In genomic region chr10:110974463-110974862, GRCm38 (mm10) we compare ENCODE assay signal across 8 mouse cellular contexts. TPM values are rescaled to one million over a fixed set of nuclear protein-coding genes. Genes with fewer than 3 reads are reported as not detected.
DNase-seq lines count a peak whose midpoint lies in the region; ATAC-seq and TF ChIP-seq lines count a peak whose summit lies in the region.
"Had no signal": no experiment of that assay in that cellular context is flagged by ENCODE, and none has a peak within 500 bp of the region (broad histone marks: within the 10 kb centered on the region; RNA-seq: fewer than 3 reads in every experiment).

No protein-coding gene starts in this region.

- H3K4me1 ChIP-seq in E14TG2a.4 (replicated peaks; ENCODE audit: low read depth, low read length), result peaks cover 26% of the 10 kb centered on the region
- no peaks in the 10 kb centered on the region for H3K4me1 ChIP-seq in midbrain, embryonic 12.5 days

- WGBS in midbrain, embryonic 12.5 days, result 62% methylated on average over 3 of the region's 3 CpGs

- no peaks in the 10 kb centered on the region for H3K9me3 ChIP-seq in E14TG2a.4 (ENCODE audit: low read length)
- H3K9me3 ChIP-seq in midbrain, embryonic 12.5 days, result no peaks in the 10 kb centered on the region
- H3K9me3 ChIP-seq: lung, embryonic 15.5 days had no signal

- H3K27me3 ChIP-seq in E14TG2a.4 (ENCODE audit: insufficient read depth, low read length), result no peaks in the 10 kb centered on the region
- no peaks in the 10 kb centered on the region for H3K27me3 ChIP-seq in midbrain, embryonic 12.5 days
- H3K27me3 ChIP-seq: lung, embryonic 15.5 days had no signal

- peak; percentile 66; the same call in 1 of the 2 replicates for ATAC-seq in granulocyte monocyte progenitor cell, adult 5-6 weeks (replicated peaks; ENCODE audit: poor library complexity, severe bottlenecking)
- peak; percentile 65 for ATAC-seq in midbrain, embryonic 12.5 days (ENCODE audit: low FRiP score, low read depth)

- peak; percentile 40 for DNase-seq in A20 (ENCODE audit: low read depth, low spot score)
- DNase-seq in cerebellum, postnatal 10 days, result peak; percentile 81 to 83
- DNase-seq in layer of hippocampus, adult 9-10 months (ENCODE audit: low spot score), result peak; percentile 20
- peak; percentile 34 for DNase-seq in thymus, postnatal 14 days

- peak; percentile 28; the same call in 1 of the 2 replicates for TF ChIP-seq CTCF in E14TG2a.4 (conservative IDR thresholded peaks at IDR 0.05; ENCODE audit: low read length)

- no peak overlapping the region for H3K9ac ChIP-seq in midbrain, embryonic 12.5 days (replicated peaks)
- H3K9ac ChIP-seq: lung, embryonic 15.5 days had no signal

- no peak overlapping the region for H3K4me3 ChIP-seq in E14TG2a.4 (replicated peaks; ENCODE audit: low read length)
- no peak overlapping the region for H3K4me3 ChIP-seq in midbrain, embryonic 12.5 days
- H3K4me3 ChIP-seq: lung, embryonic 15.5 days had no signal

- no peak overlapping the region for H3K27ac ChIP-seq in midbrain, embryonic 12.5 days (replicated peaks)
- H3K27ac ChIP-seq: lung, embryonic 15.5 days had no signal

- H3K4me2 ChIP-seq in midbrain, embryonic 12.5 days (replicated peaks), result no peak overlapping the region
- H3K4me2 ChIP-seq: lung, embryonic 15.5 days had no signal

- peaks cover 39% of the 10 kb centered on the region for H3K36me3 ChIP-seq in E14TG2a.4 (ENCODE audit: insufficient read depth, low read length)
- H3K36me3 ChIP-seq in midbrain, embryonic 12.5 days, result peaks cover 37% of the 10 kb centered on the region

RNA-seq across cellular contexts. Expression of gene Zdhhc17, which starts 35.5 kb away (rescaled TPM):
- 24.2 and 26.7 TPM in 2 replicates for total RNA-seq in granulocyte monocyte progenitor cell, adult 5-6 weeks (2014; fragmentation: Nextera tagmentation)
- total RNA-seq in granulocyte monocyte progenitor cell, adult 5-6 weeks (2017), result 15.3 and 22.0 TPM in 2 replicates
- polyA plus RNA-seq in midbrain, embryonic 12.5 days (2016; fragmentation: Nextera tagmentation; extraction: Ambion mirVana), result 47.9 and 50.6 TPM in 2 replicates

RNA-seq across cellular contexts. Expression of gene Csrp2, which starts 54.9 kb away (rescaled TPM):
- 38.3 and 53.6 TPM in 2 replicates for total RNA-seq in granulocyte monocyte progenitor cell, adult 5-6 weeks (2014; fragmentation: Nextera tagmentation)
- total RNA-seq in granulocyte monocyte progenitor cell, adult 5-6 weeks (2017), result 85.8 and 119 TPM in 2 replicates
- 143 and 157 TPM in 2 replicates for polyA plus RNA-seq in midbrain, embryonic 12.5 days (2016; fragmentation: Nextera tagmentation; extraction: Ambion mirVana)

Comparison
In these comparisons a context has a peak if more than half of its experiments do, and no peak if none do; other contexts are left out.
1. DNase-seq: peak in every context shown above with its lines; median percentile 82 in cerebellum, postnatal 10 days; 40 in A20; 34 in thymus, postnatal 14 days; 20 in layer of hippocampus, adult 9-10 months.